Mouse (Mus musculus) gastrocnemius, adult 8-10 months (tissue): Measurements from ENCODE around the gene Dohh. TPM values are rescaled to one million over a fixed set of nuclear protein-coding genes. Genes with fewer than 3 reads are reported as not detected.

ENCODE experiments used
- DNase-seq, 2 experiments: peaks; one replicate each; pipeline ENCODE4 v3.0.0; 2022; ENCODE audit warnings: low spot score in 2 of 2
- total RNA-seq, 4 experiments: library from RNA; stranded (reverse); gene quantifications; 2 replicates each; pipeline ENCODE4 v1.2.4; 2022

The Dohh gene
- 10 to 100 TPM; 46.5 to 50.1 (median 47.4) TPM for total RNA-seq

- peak; percentile 95 to 97 for DNase-seq
Observed at GRCm38 (mm10) chr10:81383802-81384604, at the start of gene Dohh, which contains the start of gene Gm48551. Gene Dohh, plus strand, starts transcription at chr10:81384428. Gene Gm48551, plus strand, starts transcription at chr10:81384466.

GRCm38 (mm10) chr10:81335393-81336340 lies 48.6 kb upstream of the Dohh start:
- DNase-seq, result no peak

- DNase-seq, result no peak
Observed at GRCm38 (mm10) chr10:81336558-81336957, 47.7 kb upstream of the Dohh start.

- no peak for DNase-seq
Observed at GRCm38 (mm10) chr10:81340551-81341332, 43.5 kb upstream of the Dohh start.

- no peak for DNase-seq
Observed at GRCm38 (mm10) chr10:81341333-81341949, 42.8 kb upstream of the Dohh start.

GRCm38 (mm10) chr10:81342686-81343505 lies 41.3 kb upstream of the Dohh start, which contains the start of gene Gipc3:
Gene Gipc3, minus strand, starts transcription at chr10:81343266.
- no peak for DNase-seq

GRCm38 (mm10) chr10:81344421-81345161 lies 39.6 kb upstream of the Dohh start:
- DNase-seq, result no peak

GRCm38 (mm10) chr10:81345162-81345534 lies 39.1 kb upstream of the Dohh start:
- DNase-seq, result no peak

- DNase-seq, result no peak
Observed at GRCm38 (mm10) chr10:81346453-81347067, 37.7 kb upstream of the Dohh start.

- no peak for DNase-seq
Observed at GRCm38 (mm10) chr10:81349146-81349545, 35.1 kb upstream of the Dohh start.

GRCm38 (mm10) chr10:81349961-81350350 lies 34.3 kb upstream of the Dohh start:
- DNase-seq, result no peak

- peak; percentile 99 for DNase-seq
Observed at GRCm38 (mm10) chr10:81350351-81351063, 33.7 kb upstream of the Dohh start, which contains the start of gene Hmg20b. Gene Hmg20b, minus strand, starts transcription at chr10:81350480.

GRCm38 (mm10) chr10:81351678-81352291 lies 32.4 kb upstream of the Dohh start:
- DNase-seq, result no peak

GRCm38 (mm10) chr10:81354738-81355477 lies 29.3 kb upstream of the Dohh start:
- no peak for DNase-seq

GRCm38 (mm10) chr10:81355533-81355932 lies 28.7 kb upstream of the Dohh start:
- DNase-seq, result no peak

- DNase-seq, result no peak
Observed at GRCm38 (mm10) chr10:81356352-81356990, 27.8 kb upstream of the Dohh start.
